Mouse (Mus musculus): ENCODE measurements at regions not wholly inside any gene's neighbourhood (a gene's known extent, or its start where the extent isn't known, plus 50 kb on each side); places are given as distances from the start of the nearest gene placed in this dataset.

DNA sequence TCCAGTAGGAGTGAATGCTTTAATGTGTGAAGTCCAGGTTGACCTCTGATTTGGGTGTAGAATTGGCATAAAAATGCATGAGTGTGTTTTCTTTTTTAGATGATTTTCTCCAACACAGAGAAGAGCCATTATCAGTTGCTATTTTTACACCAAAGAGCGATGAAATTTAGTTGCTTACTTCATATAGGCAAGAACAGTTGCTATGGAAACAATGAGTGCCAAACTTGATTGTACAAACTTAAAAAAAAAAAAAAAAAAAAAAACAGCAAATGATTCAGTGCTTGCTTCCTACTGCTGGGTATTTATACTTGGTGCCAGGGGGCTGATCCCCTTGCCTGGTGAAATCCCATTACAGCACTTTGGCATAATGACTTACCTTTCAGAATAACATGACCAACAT is 268.0 kb downstream of the Sec23a start:
- no peak for DNase-seq

DNA sequence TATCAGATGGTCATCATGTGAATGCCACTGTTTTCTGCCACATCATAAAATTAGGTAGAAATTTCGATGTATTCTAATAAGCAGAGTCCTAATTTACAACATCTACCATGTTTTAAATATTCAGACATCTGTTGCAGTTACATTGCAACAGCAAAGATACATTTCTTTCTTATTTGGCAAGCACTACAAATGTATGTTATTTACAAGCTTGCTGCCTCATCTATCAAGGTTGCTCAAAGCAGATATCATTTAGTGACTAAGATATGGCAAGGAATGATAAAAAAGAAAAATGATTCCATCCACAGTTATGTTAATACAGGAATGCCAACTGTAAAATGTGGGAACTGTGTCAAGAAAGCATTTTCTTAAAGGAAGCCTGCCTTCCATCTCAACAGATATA is 283.7 kb downstream of the Sec23a start:
- no peak for DNase-seq

DNA sequence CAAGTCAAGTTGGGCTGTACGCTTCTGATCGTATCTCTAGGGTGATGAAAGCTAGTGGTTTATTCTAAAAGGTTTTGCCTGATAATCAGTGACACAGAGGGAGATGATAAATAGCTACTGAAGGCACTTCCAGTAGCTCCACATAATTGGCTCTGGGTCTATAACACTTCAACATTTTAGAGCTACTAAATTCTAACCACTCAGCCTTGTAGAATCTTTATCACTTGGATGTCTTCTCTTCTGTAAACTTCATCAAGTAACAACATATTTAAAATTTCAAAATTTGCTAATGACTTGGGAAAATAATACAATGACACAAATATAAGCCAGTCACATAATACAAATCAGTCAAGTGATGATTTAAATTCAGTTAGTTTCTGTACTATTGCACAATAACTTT is 284.3 kb downstream of the Sec23a start:
- DNase-seq, result no peak

DNA sequence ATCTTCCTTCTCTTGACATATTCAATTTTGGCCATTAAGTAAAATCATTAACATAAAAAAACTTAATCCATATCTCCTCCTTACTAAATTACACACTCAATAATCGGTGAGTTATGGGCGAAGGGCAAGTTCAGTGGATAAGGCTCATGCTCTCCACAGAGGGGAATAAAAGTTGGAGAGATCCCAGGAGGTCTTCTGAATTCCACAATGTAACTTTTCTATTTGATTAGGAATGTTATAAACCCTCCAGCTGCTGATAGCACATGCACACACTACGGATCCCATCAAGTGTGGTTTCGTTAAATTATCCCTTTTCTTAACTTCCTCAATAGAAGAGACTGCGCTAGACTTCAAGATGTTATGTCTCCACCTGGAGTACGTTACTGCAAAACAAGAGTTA is 293.9 kb downstream of the Sec23a start:
- no peak for DNase-seq

DNA sequence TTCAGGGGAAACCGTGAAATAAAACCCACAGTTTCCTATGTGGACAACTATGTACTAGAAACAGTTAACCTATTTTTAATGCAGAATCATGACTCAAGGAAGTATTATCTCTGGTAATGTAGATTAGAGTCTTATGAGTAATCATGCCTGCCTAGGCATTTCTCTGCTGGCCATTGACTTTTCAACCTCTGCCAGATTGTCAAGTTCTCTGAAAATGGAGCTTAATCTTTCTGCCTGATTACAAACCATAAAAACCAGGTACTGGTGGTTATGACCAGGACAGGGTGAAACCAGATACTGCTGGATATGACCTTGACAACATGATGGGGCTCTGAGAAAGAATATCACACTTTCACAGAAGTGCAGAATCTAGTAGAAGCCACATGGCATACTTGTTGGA is 297.6 kb downstream of the Sec23a start:
- DNase-seq, result no peak

DNA sequence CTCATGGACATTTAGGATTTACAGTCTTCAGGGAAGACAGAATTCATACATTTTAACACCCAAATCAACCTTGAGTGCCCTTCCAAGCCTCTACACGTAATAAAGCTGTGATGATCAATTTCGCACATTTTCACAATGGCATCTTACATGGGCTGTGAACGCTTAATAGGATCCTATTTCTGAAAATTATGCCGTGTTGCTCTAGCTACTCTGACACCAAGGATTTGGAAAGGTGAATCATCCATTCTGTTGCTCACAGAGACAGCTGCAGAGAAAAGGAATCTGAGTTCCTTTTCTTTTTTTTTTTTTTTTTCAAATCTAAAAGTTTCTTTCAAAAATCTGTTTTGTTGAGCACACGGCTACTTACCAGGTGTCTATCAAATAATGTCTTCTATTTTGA is 316.1 kb downstream of the Sec23a start:
- no peak for DNase-seq

DNA sequence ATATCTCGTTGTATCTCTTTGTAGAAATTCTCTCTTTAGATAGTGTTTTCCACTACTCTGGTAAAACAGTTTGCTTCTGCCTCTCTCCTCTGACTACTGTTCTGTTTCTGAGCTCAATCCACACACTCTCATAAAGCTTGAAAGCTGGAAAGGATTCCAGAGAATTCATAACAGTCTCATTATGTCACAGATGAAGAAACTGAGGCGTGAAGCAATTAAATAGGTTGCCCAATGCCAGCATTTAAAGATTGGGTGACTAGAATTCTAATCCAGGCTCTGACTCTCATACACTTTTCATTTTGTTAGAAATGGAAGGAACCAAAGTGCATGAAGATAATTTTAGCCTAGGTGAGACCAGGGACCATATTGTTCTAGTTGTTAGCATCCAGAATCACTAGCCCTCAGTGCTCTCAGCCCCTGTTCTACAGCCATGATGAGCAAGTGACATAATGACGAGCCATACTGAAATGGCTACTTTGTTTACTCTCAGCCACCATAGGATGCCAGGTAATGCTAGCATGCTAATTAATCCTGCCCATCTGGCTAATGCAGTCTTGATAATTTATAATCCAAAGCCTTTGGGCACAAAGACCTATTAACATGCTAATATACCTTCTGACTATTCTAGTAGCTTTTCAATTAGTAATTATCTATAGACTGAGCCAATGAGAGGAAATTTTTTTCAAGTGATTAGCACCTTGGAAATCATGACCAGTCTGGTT is 341.7 kb downstream of the Sec23a start:
- DNase-seq, result no peak

DNA sequence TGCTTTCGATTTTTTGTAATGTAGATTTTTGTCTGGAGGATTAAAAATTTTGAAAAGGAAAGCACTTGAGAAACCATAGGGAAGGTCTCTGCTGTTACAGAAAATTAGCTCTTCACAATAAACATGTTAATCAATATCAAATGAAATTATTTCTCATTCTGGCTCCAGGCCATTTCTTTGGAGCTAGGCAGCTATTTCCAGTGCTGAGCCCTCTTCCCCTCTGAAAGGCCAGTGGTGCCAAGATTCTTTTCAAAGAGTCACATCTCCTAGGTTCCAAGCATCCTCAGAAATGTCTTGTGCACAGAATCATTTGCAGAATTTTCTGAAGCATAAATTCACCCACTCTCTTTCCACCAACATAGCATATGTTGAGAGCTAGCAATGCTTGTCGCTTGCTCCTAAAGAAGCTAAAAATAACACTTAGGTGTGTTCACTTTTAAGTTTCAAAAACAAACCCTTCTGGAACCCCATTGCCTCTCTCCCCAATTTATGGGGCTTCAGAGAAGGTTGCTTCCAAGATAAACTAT is 357.2 kb downstream of the Sec23a start:
- DNase-seq, result no peak

DNA sequence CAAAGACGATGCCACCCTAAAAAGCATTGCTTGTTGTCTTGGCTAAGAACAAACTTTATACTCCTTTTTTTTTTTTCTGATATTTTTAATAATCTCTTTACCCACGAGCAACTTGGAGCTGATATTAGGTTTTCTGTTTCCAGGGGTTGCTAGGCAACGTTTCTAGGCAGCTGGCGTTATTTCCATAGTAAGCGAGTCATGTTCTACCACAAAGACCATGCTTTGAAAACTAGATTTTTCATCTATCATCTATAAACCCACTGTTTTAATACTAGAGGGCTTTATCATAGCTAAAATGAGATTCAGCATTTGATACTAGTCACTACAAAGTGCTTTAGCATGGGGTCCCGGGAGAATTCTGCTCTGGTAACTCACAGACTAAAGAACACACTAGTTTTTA is 358.1 kb downstream of the Sec23a start:
- DNase-seq, result no peak

DNA sequence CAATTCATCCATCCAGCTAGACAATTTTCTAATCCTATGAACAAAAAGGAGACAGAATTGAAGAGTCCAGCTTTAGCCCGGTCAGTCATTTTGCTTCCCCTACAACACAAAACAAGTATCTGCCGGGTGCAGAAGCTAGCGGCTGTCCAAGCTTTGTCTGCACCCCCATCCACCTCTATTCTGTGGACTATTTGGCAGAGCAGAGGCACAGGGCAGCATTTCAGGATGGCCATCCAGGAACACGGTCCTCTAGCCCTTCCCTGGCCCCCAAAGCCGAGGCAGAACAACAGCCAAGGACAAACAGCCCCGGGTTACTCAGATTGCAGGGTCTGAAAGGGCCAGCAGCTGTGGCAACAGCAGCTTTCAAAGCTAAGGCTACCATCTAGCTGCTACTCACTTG is 358.6 kb downstream of the Sec23a start:
- DNase-seq, result no peak

DNA sequence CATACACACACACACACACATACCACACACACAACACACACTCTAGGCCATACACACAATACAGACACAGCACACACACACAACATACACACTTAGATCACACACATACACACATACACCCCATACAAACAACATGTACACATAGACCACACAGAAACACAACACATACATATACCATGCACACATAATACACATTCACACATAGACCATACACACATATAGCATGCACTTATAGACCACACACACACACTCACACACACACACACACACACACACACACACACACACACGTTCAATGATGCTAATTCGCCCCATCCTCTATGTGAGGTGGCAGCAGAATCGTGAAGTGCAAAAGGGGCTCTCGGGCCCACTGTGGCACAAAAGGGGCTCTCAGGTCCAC is 359.1 kb downstream of the Sec23a start:
- DNase-seq, result no peak

DNA sequence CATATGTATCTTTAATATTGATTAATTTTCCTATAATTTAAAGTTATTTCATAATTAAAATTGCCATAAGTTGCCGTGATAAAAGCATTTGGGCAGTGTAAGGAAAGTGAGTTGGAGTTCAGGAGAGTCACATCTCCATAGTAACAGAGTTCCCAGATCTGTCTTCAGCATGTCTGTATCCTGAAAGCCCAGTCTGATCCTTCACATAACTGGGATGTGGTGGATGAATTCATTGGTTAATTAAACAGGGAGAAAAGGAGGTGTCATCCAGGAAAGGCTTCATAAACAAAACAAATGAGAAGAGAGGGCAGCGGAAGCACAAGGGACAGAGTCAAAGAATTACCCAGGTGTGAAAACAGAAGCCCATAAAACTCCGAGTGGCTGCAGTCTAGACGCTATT is 363.5 kb downstream of the Sec23a start:
- DNase-seq, result no peak

DNA sequence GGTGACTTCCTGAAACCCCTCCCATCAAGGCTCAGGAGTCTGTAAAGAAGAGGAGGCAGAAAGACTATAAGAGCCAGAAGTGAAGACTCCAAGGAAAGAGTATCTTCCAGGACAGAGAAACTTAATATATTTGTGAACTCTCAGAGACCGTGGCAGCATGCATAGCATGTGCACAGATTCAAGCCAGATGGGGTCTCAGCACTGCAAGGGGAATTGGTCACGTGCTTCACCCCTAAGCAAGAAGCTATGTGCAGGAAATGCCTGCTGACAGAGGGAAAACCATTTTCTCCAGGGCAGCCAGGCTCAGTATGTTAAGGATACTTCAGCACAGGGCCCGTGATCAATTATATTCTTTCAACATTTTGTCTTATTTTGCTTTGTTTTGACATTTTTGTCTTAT is 368.0 kb downstream of the Sec23a start:
- no peak for DNase-seq

DNA sequence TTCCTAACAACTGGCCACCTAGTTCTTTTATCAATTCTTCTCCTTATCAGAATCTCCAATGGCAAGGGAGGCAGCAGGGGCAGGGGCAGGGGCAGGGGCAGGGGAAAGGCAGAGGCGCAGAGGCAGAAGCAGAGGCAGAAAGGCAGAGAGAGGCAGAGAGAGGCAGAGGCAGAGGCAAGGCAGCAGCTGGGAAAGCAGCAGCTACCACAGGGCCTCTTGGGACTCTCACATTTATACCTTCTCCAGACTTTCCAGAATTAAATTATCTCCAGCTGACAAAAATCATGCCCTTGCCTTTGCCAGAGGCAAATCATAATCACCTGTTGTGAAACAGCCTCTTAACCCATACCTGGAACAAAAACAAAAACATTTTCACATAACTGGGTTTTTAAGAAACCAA is 370.4 kb upstream of the Clec14a start:
- no peak for DNase-seq

DNA sequence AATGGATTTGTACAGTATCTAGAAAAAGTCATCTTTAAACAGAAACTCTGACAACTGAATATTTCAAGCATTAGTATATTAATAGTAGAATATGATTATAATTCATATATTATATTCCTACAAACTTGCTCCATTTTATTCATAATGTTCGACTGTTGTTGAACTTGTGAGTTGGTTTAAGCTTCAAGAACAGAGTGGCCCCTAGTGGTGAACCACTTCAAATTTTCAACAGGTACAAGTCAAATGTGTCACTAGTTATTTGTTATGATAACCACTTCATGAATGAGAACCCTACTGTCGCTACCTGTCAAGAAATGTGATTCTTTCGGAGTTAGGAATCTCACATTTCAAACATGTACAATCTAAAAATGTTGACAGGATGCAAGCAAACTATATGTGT is 369.2 kb upstream of the Clec14a start:
- DNase-seq, result no peak

DNA sequence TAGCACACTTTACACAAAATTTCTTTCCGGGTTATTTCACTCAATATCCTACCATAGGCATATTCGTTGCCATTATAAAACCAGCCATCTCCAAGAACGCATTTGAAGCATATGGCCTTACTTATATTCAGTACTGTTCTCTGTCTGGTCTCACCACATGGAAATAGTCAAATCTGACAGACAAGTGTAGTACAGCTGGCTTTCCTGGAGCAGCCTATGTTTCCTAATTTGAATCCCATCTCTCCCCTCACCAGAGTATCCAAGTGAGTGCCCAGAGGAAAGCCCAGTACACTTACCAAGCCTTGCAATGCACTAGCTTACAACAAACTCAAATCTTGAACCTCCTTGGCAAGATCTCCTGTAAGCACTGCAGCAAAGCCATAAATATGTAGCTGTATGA is 363.4 kb upstream of the Clec14a start:
- DNase-seq, result no peak

DNA sequence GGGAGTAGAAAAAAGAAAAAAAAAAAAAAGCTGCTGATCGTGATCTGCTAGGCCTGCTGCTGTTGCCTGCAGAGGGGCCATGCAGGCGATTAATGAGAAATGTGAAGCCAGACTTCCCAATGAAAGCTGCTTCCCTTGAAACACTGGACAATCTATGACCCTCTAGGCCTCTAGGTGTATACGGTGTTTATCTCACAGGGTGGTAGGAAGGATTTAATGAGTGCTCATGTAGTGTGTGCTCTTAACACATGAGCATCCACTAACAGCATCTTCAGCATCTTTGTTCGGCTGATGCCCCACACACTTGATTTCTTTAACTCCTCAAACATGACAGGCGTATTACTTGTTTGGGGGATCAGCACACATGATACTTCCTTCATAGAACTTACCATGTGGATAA is 359.7 kb upstream of the Clec14a start:
- DNase-seq, result no peak

DNA sequence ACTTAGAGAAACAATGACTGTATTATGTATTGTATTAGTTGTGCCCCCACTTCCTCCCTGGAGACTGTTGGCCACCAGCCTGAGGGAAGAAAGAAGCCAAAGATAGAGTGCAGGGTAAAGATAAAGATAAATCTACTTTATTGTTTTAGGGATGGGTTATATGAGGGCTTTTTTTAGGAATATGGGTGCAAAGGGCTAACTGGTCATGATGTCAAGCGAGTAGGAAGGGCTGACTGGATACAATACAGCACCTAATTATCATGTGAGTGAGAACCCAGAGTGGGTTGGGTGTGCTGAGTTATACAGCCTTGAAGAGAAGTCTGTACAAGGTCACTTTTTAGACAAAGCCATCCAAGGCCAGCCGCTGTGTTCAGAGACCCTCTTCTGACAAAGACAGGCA is 356.1 kb upstream of the Clec14a start:
- no peak for DNase-seq

DNA sequence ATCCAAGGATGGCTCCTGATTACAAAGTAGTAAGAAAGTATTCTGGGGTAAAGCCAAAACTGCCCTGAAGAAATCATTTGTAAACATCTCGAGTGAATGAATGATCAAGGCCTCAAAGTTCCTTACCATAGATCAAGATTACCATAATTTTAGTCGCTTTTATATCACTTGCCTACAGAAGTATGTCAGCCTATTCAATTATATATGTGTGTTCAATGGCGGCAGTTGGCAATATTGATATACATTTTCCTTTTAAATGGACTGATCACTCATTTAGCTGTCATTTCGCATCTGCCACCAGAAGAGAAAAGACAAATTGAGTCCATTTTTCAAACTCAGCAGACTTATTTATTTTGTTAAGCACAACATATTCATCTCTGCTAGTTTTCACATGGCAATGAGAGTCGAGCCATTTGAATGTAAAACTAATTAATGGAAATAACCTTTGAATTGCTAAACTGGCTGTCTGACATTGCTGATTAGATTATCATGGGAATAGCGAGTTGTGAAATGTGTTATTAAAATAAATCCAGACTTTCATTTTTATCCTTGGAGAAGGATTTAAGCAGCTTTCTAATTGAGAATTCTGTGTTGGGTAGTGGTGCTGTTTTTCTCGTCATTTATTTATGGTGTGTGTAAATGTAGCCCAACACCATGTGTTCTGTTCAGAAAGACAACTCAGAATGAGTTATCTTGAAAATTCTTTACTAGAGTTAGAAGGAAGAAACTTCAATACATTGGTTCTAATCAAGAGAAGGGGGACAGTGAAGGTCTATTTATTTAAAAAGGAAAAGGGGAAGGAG is 350.6 kb upstream of the Clec14a start:
- DNase-seq, result no peak

DNA sequence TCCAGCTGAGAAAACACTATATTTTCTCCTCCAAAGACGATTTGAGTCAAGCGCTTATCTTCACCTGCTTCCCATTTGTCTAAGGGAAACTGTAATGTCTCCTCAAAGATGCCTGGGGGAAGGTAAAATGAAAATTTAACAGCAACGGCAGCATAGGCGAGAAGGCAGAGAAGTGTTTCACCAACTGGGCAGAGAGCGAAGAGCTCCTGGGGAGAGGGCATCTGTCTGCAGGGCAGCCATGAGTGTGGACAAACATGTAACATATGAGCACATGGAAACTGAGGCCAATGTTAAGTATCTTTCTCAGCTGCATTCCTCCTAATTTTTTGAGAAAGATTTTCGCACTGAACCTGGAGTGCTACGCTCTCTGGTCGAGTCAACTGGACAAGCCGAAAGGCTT is 325.7 kb upstream of the Clec14a start:
- peak; percentile 23 to 38 for DNase-seq

DNA sequence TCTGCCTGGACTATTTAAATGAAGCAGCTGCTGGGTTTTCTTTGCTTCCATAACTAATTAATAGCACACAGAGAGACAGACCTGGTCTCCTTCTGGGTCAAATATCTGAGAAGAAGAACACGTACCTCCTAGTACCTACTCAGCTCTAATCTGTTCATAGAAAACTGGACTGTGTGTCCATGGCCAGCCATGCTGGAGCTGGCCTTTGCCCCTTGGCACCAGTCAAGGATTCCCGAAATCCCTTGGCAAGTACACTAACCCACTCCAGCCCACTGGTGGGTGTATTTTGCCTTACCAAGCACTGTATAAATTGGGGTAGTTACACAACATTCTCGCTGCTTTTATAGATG is 322.4 kb upstream of the Clec14a start:
- no peak for DNase-seq

DNA sequence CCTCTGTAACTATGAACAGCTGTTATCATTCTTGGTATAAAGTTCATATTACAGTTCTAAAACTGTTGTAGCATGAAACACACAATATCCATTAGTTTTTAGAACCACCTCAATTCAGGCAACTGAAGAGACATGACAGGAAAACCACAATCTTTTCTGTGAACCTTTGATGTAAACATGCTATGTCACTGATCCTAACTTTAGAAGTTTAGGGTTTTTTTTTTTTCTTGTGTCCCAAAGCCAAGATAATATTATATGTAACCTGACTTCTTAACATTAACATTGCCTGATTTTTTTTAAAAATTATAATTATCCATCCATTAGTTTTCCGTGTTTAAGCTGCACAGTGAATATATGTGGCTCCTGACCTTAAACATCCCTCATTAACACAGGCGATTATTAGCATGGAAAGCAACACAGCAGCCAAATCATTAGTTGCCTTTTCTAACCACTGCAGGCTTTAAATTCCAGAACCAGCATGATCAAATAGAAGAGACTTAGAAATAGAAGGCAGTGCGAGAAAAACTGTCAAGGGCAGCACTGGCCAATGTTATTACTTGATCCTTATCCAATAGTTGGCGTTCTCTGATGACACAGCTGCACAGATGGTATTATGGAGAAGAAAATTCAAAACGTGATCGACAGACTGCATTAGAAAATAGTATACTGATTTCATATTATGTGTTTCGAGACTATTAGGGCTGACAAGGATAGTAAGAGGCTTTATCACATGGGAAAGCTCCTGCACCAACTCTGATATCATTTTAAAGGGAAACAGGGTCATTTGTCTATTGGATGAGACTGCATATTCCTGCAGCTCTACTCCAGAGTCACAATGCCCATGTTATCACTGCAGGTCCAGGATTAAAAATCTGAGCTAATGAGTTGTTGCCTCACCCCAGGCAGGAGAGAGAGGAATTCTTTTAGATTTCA is 321.7 kb upstream of the Clec14a start:
- DNase-seq, result no peak

DNA sequence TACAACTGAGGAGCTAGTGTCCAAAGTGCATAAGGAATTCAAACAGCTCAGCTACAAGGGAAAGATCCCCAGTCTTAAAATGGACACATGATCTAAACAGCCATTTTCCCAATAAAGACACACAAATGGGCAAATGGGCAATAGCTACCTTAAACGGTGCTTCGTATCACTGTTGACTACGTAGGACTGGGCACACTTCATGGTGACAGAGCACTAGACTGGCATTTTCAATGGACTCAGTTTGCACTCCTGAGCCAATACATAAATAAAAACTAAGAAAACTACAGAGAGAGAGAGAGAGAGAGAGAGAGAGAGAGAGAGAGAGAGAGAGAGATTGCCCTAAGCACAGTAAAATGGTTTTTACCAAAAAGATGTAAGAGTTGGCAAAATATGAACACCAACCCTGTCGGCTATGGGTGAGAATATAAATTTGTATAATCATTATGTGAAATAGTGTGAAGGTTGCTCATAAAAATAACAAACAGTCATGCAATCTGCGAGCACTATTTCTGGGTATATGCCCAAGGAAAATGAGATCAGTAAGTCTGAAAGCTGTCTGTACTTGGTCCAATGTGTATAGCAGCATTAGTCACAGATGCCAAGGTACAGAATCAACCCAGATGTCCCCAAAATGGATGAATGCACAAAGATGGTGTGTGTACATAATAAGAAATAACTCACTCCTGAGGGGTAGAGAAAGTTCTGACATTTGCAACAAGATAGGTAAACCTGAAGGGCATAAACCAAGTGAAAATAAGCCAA is 312.9 kb upstream of the Clec14a start:
- DNase-seq, result no peak
